Mouse (Mus musculus) adrenal gland, postnatal 36 days (tissue): ENCODE data around the gene Igsf9b. TPM values are rescaled to one million over a fixed set of nuclear protein-coding genes. Genes with fewer than 3 reads are reported as not detected.

Experiments used
- DNase-seq, 2 experiments: peaks; one replicate each; pipeline ENCODE4 v3.0.0; 2021; ENCODE audit warnings: mixed read lengths in 1 of 2
- total RNA-seq, 2 experiments: library from RNA; stranded (reverse); gene quantifications; 2 replicates each; pipeline ENCODE4 v1.2.3; 2021

The Igsf9b gene
- total RNA-seq, 2 experiments from 2014 or later, result 4.0 to 6.0 TPM

- DNase-seq, result no peak
Observed at GRCm38 (mm10) chr9:27330374-27330773, 31.4 kb downstream of the Igsf9b start.

GRCm38 (mm10) chr9:27331538-27331937 is 32.5 kb downstream of the Igsf9b start:
- no peak for DNase-seq

- no peak for DNase-seq
Observed at GRCm38 (mm10) chr9:27334895-27335294, 35.9 kb downstream of the Igsf9b start.

GRCm38 (mm10) chr9:27336962-27337636 is 38.1 kb downstream of the Igsf9b start:
- DNase-seq, result no peak

GRCm38 (mm10) chr9:27339168-27339567 is 40.2 kb downstream of the Igsf9b start:
- DNase-seq, result no peak

GRCm38 (mm10) chr9:27346541-27347269 is 47.7 kb downstream of the Igsf9b start:
- DNase-seq, result no peak

GRCm38 (mm10) chr9:27353082-27353481 is 54.1 kb downstream of the Igsf9b start:
- DNase-seq, result no peak

- DNase-seq, result no peak
Observed at GRCm38 (mm10) chr9:27357893-27358292, 58.9 kb downstream of the Igsf9b start.

GRCm38 (mm10) chr9:27367231-27367630 is 68.2 kb downstream of the Igsf9b start:
- no peak for DNase-seq

- no peak for DNase-seq
Observed at GRCm38 (mm10) chr9:27369108-27369507, 70.1 kb downstream of the Igsf9b start.

GRCm38 (mm10) chr9:27375746-27376145 is 76.7 kb downstream of the Igsf9b start:
- no peak for DNase-seq

- DNase-seq, result no peak
Observed at GRCm38 (mm10) chr9:27386951-27387350, 87.9 kb downstream of the Igsf9b start.

GRCm38 (mm10) chr9:27396500-27396899 is 97.5 kb downstream of the Igsf9b start, which contains the start of gene Spata19:
Spata19 (plus strand) TSS chr9:27396800.
- DNase-seq, result no peak

- DNase-seq, result no peak
Observed at GRCm38 (mm10) chr9:27401169-27401568, 102.2 kb downstream of the Igsf9b start.

Other genes with a start within 250 kb of the Igsf9b start
- 10 to 100 TPM; 37.9 to 43.2 TPM for gene Jam3, start 143.8 kb upstream of the Igsf9b start, total RNA-seq
- not detected for gene Spata19, start 97.6 kb downstream of the Igsf9b start, total RNA-seq